Mouse (Mus musculus) lung, embryonic 15.5 days (tissue): Measurements from ENCODE around the gene Pitpna. TPM values are rescaled to one million over a fixed set of nuclear protein-coding genes. Genes with fewer than 3 reads are reported as not detected.

Source experiments
- ATAC-seq: fragments of 200-750 bp; cut with Nextera tagmentation; 2 replicates; pipeline ENCODE4 v1.8.0; 2017; ENCODE audit warnings: moderate number of reproducible peaks, borderline replicate concordance; ENCODE audit not compliant: low FRiP score, low TSS enrichment; ENCODE audit errors: extremely low read depth
- H3K27ac ChIP-seq: fragments of 300-500 bp; sonication (generic); 2 replicates; pipeline ENCODE4 v1.5.1; 2015; ENCODE audit warnings: moderate library complexity, mild to moderate bottlenecking, inconsistent platforms
- H3K27me3 ChIP-seq: fragments of 300-500 bp; sonication (generic); 2 replicates; pipeline ENCODE4 v1.6.1; 2015; ENCODE audit warnings: inconsistent platforms
- H3K36me3 ChIP-seq: fragments of 300-500 bp; sonication (generic); 2 replicates; pipeline ENCODE4 v1.6.1; 2015; ENCODE audit warnings: inconsistent platforms
- H3K4me1 ChIP-seq: fragments of 300-500 bp; sonication (generic); 2 replicates; pipeline ENCODE4 v1.6.1; 2015; ENCODE audit warnings: inconsistent platforms
- H3K4me2 ChIP-seq: fragments of 300-500 bp; sonication (generic); 2 replicates; pipeline ENCODE4 v1.6.1; 2015; ENCODE audit warnings: inconsistent platforms, mild to moderate bottlenecking, moderate library complexity
- H3K4me3 ChIP-seq: fragments of 300-500 bp; sonication (generic); 2 replicates; pipeline ENCODE4 v1.5.1; 2015; ENCODE audit warnings: mild to moderate bottlenecking, inconsistent platforms
- H3K9ac ChIP-seq: fragments of 300-500 bp; sonication (generic); 2 replicates; pipeline ENCODE4 v1.6.1; 2015; ENCODE audit warnings: inconsistent platforms
- H3K9me3 ChIP-seq: fragments of 300-500 bp; sonication (generic); 2 replicates; pipeline ENCODE4 v1.6.1; 2016; ENCODE audit warnings: inconsistent platforms
- WGBS: fragments of 180-500 bp; shearing (Covaris S2); methylation state at CpG from one replicate; pipeline ENCODE4 v1.1.7; 2015; 5-methylcytosine and 5-hydroxymethylcytosine counted together
- polyA plus RNA-seq: library from polyadenylated mRNA; unstranded; fragments of >200 nt; fragmentation: Nextera tagmentation; extraction: Ambion mirVana; gene quantifications from 2 replicates; pipeline ENCODE4 v1.2.1, GENCODE M21; 2015

Pitpna gene
- 73.4 and 76.8 TPM in 2 replicates for polyA plus RNA-seq

GRCm38 (mm10) chr11:75587493-75588284 lies at the start of gene Pitpna:
Gene Pitpna (plus strand): TSS chr11:75588097.
- Histone ChIP-seq H3K4me1 (peaks cover 25% of the 10 kb centered on the region), H3K4me2 (peak within 1 kb of the TSS; percentile 92), H3K27me3 (no peaks in the 10 kb centered on the region), H3K9ac (peak within 1 kb of the TSS; percentile 82), H3K9me3 (no peaks in the 10 kb centered on the region), H3K4me3 (peak within 1 kb of the TSS; percentile 79), H3K27ac (peak within 1 kb of the TSS; percentile 87), H3K36me3 (peaks cover 7% of the 10 kb centered on the region)
- 4% methylated on average over 49 of the region's 49 CpGs for WGBS
- ATAC-seq: peak; percentile 93

- H3K27ac ChIP-seq: peak overlapping the region; percentile 85
- H3K36me3 ChIP-seq: no peaks in the 10 kb centered on the region
- 45% methylated on average over 9 of the region's 9 CpGs for WGBS
- H3K9ac ChIP-seq: no peak overlapping the region
- no peak overlapping the region for H3K4me2 ChIP-seq
- H3K27me3 ChIP-seq: no peaks in the 10 kb centered on the region
- no peaks in the 10 kb centered on the region for H3K9me3 ChIP-seq
- ATAC-seq: peak; percentile 15; the same call in 1 of the 2 replicates
- H3K4me3 ChIP-seq: no peak overlapping the region
- peaks cover 42% of the 10 kb centered on the region for H3K4me1 ChIP-seq
Measured at GRCm38 (mm10) chr11:75538184-75538969, 49.5 kb upstream of the Pitpna start.

GRCm38 (mm10) chr11:75538970-75539299 lies 49.0 kb upstream of the Pitpna start:
- Histone ChIP-seq H3K27ac (peak overlapping the region; percentile 85), H3K27me3 (no peaks in the 10 kb centered on the region), H3K9me3 (no peaks in the 10 kb centered on the region), H3K4me3 (no peak overlapping the region), H3K4me2 (no peak overlapping the region), H3K36me3 (no peaks in the 10 kb centered on the region), H3K9ac (no peak overlapping the region), H3K4me1 (peaks cover 42% of the 10 kb centered on the region)
- WGBS: 69% methylated on average over 13 of the region's 13 CpGs
- ATAC-seq: no peak

- Histone ChIP-seq H3K27me3 (no peaks in the 10 kb centered on the region), H3K36me3 (no peaks in the 10 kb centered on the region), H3K4me1 (peaks cover 32% of the 10 kb centered on the region), H3K4me2 (no peak overlapping the region), H3K9ac (no peak overlapping the region), H3K4me3 (no peak overlapping the region), H3K9me3 (no peaks in the 10 kb centered on the region), H3K27ac (no peak overlapping the region)
- no peak for ATAC-seq
- WGBS: 82% methylated on average over 8 of the region's 8 CpGs
Measured at GRCm38 (mm10) chr11:75540209-75540608, 47.7 kb upstream of the Pitpna start.

- ATAC-seq: no peak; the same call in 1 of the 2 replicates
- Histone ChIP-seq H3K4me3 (no peak overlapping the region), H3K4me2 (no peak overlapping the region), H3K27me3 (no peaks in the 10 kb centered on the region), H3K36me3 (no peaks in the 10 kb centered on the region), H3K9ac (no peak overlapping the region), H3K9me3 (no peaks in the 10 kb centered on the region), H3K4me1 (peaks cover 29% of the 10 kb centered on the region), H3K27ac (peak overlapping the region; percentile 39; the same call in 1 of the 2 replicates)
- 62% methylated on average over 19 of the region's 19 CpGs for WGBS
Measured at GRCm38 (mm10) chr11:75540710-75541581, 47.0 kb upstream of the Pitpna start.

GRCm38 (mm10) chr11:75544713-75545112 lies 43.2 kb upstream of the Pitpna start:
- Histone ChIP-seq H3K4me3 (no peak overlapping the region), H3K9ac (no peak overlapping the region), H3K9me3 (no peaks in the 10 kb centered on the region), H3K36me3 (no peaks in the 10 kb centered on the region), H3K27me3 (no peaks in the 10 kb centered on the region), H3K4me2 (no peak overlapping the region), H3K27ac (no peak overlapping the region), H3K4me1 (peaks cover 17% of the 10 kb centered on the region)
- WGBS: 83% methylated on average over 9 of the region's 9 CpGs
- no peak for ATAC-seq

GRCm38 (mm10) chr11:75546057-75546456 lies 41.8 kb upstream of the Pitpna start:
- Histone ChIP-seq H3K9me3 (no peaks in the 10 kb centered on the region), H3K4me2 (no peak overlapping the region), H3K4me1 (peaks cover 22% of the 10 kb centered on the region), H3K4me3 (no peak overlapping the region), H3K36me3 (no peaks in the 10 kb centered on the region), H3K27me3 (no peaks in the 10 kb centered on the region), H3K9ac (no peak overlapping the region), H3K27ac (no peak overlapping the region)
- 58% methylated on average over 4 of the region's 4 CpGs for WGBS
- ATAC-seq: no peak

- Histone ChIP-seq H3K9ac (no peak overlapping the region), H3K4me3 (no peak overlapping the region), H3K9me3 (no peaks in the 10 kb centered on the region), H3K27me3 (no peaks in the 10 kb centered on the region), H3K4me2 (no peak overlapping the region), H3K27ac (peak overlapping the region; percentile 62), H3K4me1 (peaks cover 32% of the 10 kb centered on the region), H3K36me3 (no peaks in the 10 kb centered on the region)
- WGBS: 22% methylated on average over 5 of the region's 5 CpGs
- ATAC-seq: no peak
Measured at GRCm38 (mm10) chr11:75549658-75550111, 38.2 kb upstream of the Pitpna start.

GRCm38 (mm10) chr11:75550200-75550946 lies 37.5 kb upstream of the Pitpna start:
- H3K9me3 ChIP-seq: no peaks in the 10 kb centered on the region
- ATAC-seq: peak; percentile 20; the same call in 1 of the 2 replicates
- no peaks in the 10 kb centered on the region for H3K36me3 ChIP-seq
- WGBS: 39% methylated on average over 12 of the region's 12 CpGs
- H3K4me2 ChIP-seq: no peak overlapping the region
- H3K9ac ChIP-seq: peak overlapping the region; percentile 8; the same call in 1 of the 2 replicates
- H3K27me3 ChIP-seq: no peaks in the 10 kb centered on the region
- H3K27ac ChIP-seq: peak overlapping the region; percentile 62
- H3K4me1 ChIP-seq: peaks cover 32% of the 10 kb centered on the region
- no peak overlapping the region for H3K4me3 ChIP-seq

GRCm38 (mm10) chr11:75551321-75551720 lies 36.6 kb upstream of the Pitpna start:
- Histone ChIP-seq H3K9ac (no peak overlapping the region), H3K36me3 (no peaks in the 10 kb centered on the region), H3K4me1 (peaks cover 32% of the 10 kb centered on the region), H3K27ac (no peak overlapping the region), H3K9me3 (no peaks in the 10 kb centered on the region), H3K4me2 (no peak overlapping the region), H3K27me3 (no peaks in the 10 kb centered on the region), H3K4me3 (no peak overlapping the region)
- ATAC-seq: no peak
- WGBS: 88% methylated on average over 5 of the region's 5 CpGs

GRCm38 (mm10) chr11:75551961-75552441 lies 35.9 kb upstream of the Pitpna start:
- peak; percentile 58 for ATAC-seq
- WGBS: 56% methylated on average over 9 of the region's 9 CpGs
- H3K36me3 ChIP-seq: no peaks in the 10 kb centered on the region
- peak overlapping the region; percentile 60 for H3K27ac ChIP-seq
- H3K9me3 ChIP-seq: no peaks in the 10 kb centered on the region
- peaks cover 32% of the 10 kb centered on the region for H3K4me1 ChIP-seq
- H3K9ac ChIP-seq: no peak overlapping the region
- H3K4me3 ChIP-seq: no peak overlapping the region
- H3K4me2 ChIP-seq: no peak overlapping the region
- no peaks in the 10 kb centered on the region for H3K27me3 ChIP-seq
